Mouse (Mus musculus) ES-Bruce4 (cell line): ENCODE data around the gene Perp.

Source experiments
- CTCF ChIP-seq: IDR thresholded peaks from one replicate; pipeline ENCODE4 v1.8.1; 2011; ENCODE audit warnings: low read depth, low read length
- EP300 ChIP-seq: IDR thresholded peaks from 2 replicates; pipeline ENCODE4 v1.6.1; 2011; ENCODE audit warnings: low read depth, low read length; ENCODE audit not compliant: insufficient read depth
- POLR2A ChIP-seq: IDR thresholded peaks from one replicate; pipeline ENCODE4 v1.8.1; 2011; ENCODE audit warnings: low read length; ENCODE audit not compliant: insufficient read depth

DNA sequence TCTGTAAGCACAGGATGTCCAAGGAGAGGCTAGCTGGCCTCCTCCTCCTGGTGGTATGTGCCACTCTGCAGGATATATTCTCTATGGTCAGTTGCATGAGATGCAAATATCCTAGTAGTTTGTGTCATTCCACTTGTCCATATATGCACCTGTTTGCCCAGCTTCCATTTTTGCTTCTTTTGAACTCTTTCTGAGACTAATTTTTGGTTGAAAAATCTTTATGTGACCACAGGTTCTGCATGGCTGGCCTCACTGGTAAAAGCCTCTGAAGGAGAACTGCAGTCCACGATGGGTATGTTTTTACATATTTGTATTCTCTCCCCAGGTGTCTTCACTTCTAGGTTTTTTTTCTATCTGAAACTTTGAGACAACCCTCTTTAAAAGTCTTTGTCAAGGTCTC is 37.4 kb downstream of the Perp start:
- TF ChIP-seq POLR2A (no peak), CTCF (no peak), EP300 (no peak)
